Mouse (Mus musculus) liver, embryonic 15.5 days (tissue): Measurements from ENCODE around the gene Kcnk2. TPM values are rescaled to one million over a fixed set of nuclear protein-coding genes. Genes with fewer than 3 reads are reported as not detected.

Experiments used
- ATAC-seq: fragments of 200-750 bp; cut with Nextera tagmentation; 2 replicates; pipeline ENCODE4 v1.8.0; 2017; ENCODE audit warnings: moderate number of reproducible peaks, mild to moderate bottlenecking, moderate library complexity; ENCODE audit not compliant: insufficient read depth
- H3K27ac ChIP-seq: fragments of 300-500 bp; sonication (generic); replicated peaks from 2 replicates; pipeline ENCODE4 v1.5.1; 2015; ENCODE audit warnings: mild to moderate bottlenecking, inconsistent platforms
- H3K27me3 ChIP-seq: fragments of 300-500 bp; sonication (generic); 2 replicates; pipeline ENCODE4 v1.6.1; 2015; ENCODE audit warnings: mild to moderate bottlenecking, inconsistent platforms
- H3K36me3 ChIP-seq: fragments of 300-500 bp; sonication (generic); replicated peaks from 2 replicates; pipeline ENCODE4 v1.6.1; 2015; ENCODE audit warnings: moderate library complexity, mild to moderate bottlenecking, inconsistent platforms
- H3K4me1 ChIP-seq: fragments of 300-500 bp; sonication (generic); replicated peaks from 2 replicates; pipeline ENCODE4 v1.6.1; 2015; ENCODE audit warnings: inconsistent platforms
- H3K4me2 ChIP-seq: fragments of 300-500 bp; sonication (generic); 2 replicates; pipeline ENCODE4 v1.6.1; 2015; ENCODE audit warnings: moderate library complexity, mild to moderate bottlenecking, inconsistent platforms
- H3K4me3 ChIP-seq: fragments of 300-500 bp; sonication (generic); replicated peaks from 2 replicates; pipeline ENCODE4 v1.5.1; 2015; ENCODE audit warnings: mild to moderate bottlenecking, inconsistent platforms
- H3K9ac ChIP-seq: fragments of 300-500 bp; sonication (generic); 2 replicates; pipeline ENCODE4 v1.6.1; 2015; ENCODE audit warnings: moderate library complexity, mild to moderate bottlenecking, inconsistent platforms
- H3K9me3 ChIP-seq: fragments of 300-500 bp; sonication (generic); replicated peaks from 2 replicates; pipeline ENCODE4 v1.6.1; 2016; ENCODE audit warnings: inconsistent platforms
- WGBS: fragments of 180-500 bp; shearing (Covaris S2); methylation state at CpG from one replicate; pipeline ENCODE4 v1.1.7; 2015; ENCODE audit warnings: mixed read lengths; ENCODE audit not compliant: insufficient replicate concordance; 5-methylcytosine and 5-hydroxymethylcytosine counted together
- polyA plus RNA-seq: library from polyadenylated mRNA; unstranded; fragments of >200 nt; fragmentation: Nextera tagmentation; extraction: Ambion mirVana; gene quantifications from 2 replicates; pipeline ENCODE4 v1.2.1, GENCODE M21; 2015

Gene Kcnk2
- polyA plus RNA-seq, 1 experiment from 2014 or later = 0.05 TPM

- Histone ChIP-seq H3K4me1 (no peaks in the 10 kb centered on the region), H3K27me3 (no peaks in the 10 kb centered on the region), H3K27ac (no peak overlapping the region), H3K9ac (no peak overlapping the region), H3K36me3 (no peaks in the 10 kb centered on the region), H3K4me2 (no peak overlapping the region), H3K4me3 (no peak overlapping the region), H3K9me3 (no peaks in the 10 kb centered on the region)
- ATAC-seq = no peak
- 41% methylated on average over 9 of the region's 9 CpGs for WGBS
These were observed 186.9 kb downstream of the Kcnk2 start for GRCm38 (mm10) chr1:189215131-189215530.

- H3K9me3 ChIP-seq = no peaks in the 10 kb centered on the region
- no peak for ATAC-seq
- 68% methylated on average over 3 of the region's 3 CpGs for WGBS
- no peak overlapping the region for H3K27ac ChIP-seq
- H3K4me3 ChIP-seq = no peak overlapping the region
- no peak overlapping the region for H3K4me2 ChIP-seq
- no peaks in the 10 kb centered on the region for H3K36me3 ChIP-seq
- no peaks in the 10 kb centered on the region for H3K4me1 ChIP-seq
- no peaks in the 10 kb centered on the region for H3K27me3 ChIP-seq
- H3K9ac ChIP-seq = no peak overlapping the region
These were observed 187.6 kb downstream of the Kcnk2 start for GRCm38 (mm10) chr1:189214477-189214876.

- Histone ChIP-seq H3K36me3 (no peaks in the 10 kb centered on the region), H3K4me2 (no peak overlapping the region), H3K27ac (no peak overlapping the region), H3K9ac (no peak overlapping the region), H3K27me3 (no peaks in the 10 kb centered on the region), H3K9me3 (no peaks in the 10 kb centered on the region), H3K4me1 (no peaks in the 10 kb centered on the region), H3K4me3 (no peak overlapping the region)
- WGBS = 78% methylated on average over 17 of the region's 17 CpGs
- no peak for ATAC-seq
These were observed 192.4 kb downstream of the Kcnk2 start for GRCm38 (mm10) chr1:189209715-189210108.

- no peak for ATAC-seq
- no peak overlapping the region for H3K27ac ChIP-seq
- 69% methylated on average over 12 of the region's 12 CpGs for WGBS
These were observed 192.9 kb downstream of the Kcnk2 start for GRCm38 (mm10) chr1:189209029-189209714.

GRCm38 (mm10) chr1:189208605-189209004 lies 193.5 kb downstream of the Kcnk2 start:
- H3K27ac ChIP-seq = no peak overlapping the region
- H3K9ac ChIP-seq = no peak overlapping the region
- no peak for ATAC-seq
- WGBS = 78% methylated on average over 9 of the region's 9 CpGs
- no peaks in the 10 kb centered on the region for H3K27me3 ChIP-seq
- no peaks in the 10 kb centered on the region for H3K36me3 ChIP-seq
- no peaks in the 10 kb centered on the region for H3K9me3 ChIP-seq
- no peak overlapping the region for H3K4me3 ChIP-seq
- H3K4me1 ChIP-seq = no peaks in the 10 kb centered on the region
- H3K4me2 ChIP-seq = no peak overlapping the region

More at GRCm38 (mm10) chr1:189209029-189209714, 192.9 kb downstream of the Kcnk2 start:
- Histone ChIP-seq H3K36me3 (no peaks in the 10 kb centered on the region), H3K4me1 (no peaks in the 10 kb centered on the region), H3K9ac (no peak overlapping the region), H3K9me3 (no peaks in the 10 kb centered on the region), H3K4me3 (no peak overlapping the region), H3K27me3 (no peaks in the 10 kb centered on the region), H3K4me2 (no peak overlapping the region)

GRCm38 (mm10) chr1:189195758-189196157 lies 206.3 kb downstream of the Kcnk2 start:
- Histone ChIP-seq H3K36me3 (no peaks in the 10 kb centered on the region), H3K4me3 (no peak overlapping the region), H3K27ac (no peak overlapping the region), H3K4me1 (no peaks in the 10 kb centered on the region), H3K9ac (no peak overlapping the region), H3K9me3 (peaks cover 2% of the 10 kb centered on the region; the same call in 1 of the 2 replicates), H3K4me2 (no peak overlapping the region), H3K27me3 (no peaks in the 10 kb centered on the region)
- WGBS = 58% methylated on average over 4 of the region's 4 CpGs
- ATAC-seq = no peak

- H3K27me3 ChIP-seq = no peaks in the 10 kb centered on the region
- ATAC-seq = no peak
- H3K9ac ChIP-seq = no peak overlapping the region
- H3K4me1 ChIP-seq = no peaks in the 10 kb centered on the region
- no peak overlapping the region for H3K27ac ChIP-seq
- no peak overlapping the region for H3K4me3 ChIP-seq
- no peak overlapping the region for H3K4me2 ChIP-seq
- 70% methylated on average over 12 of the region's 12 CpGs for WGBS
- H3K36me3 ChIP-seq = no peaks in the 10 kb centered on the region
- H3K9me3 ChIP-seq = no peaks in the 10 kb centered on the region
These were observed 214.2 kb downstream of the Kcnk2 start for GRCm38 (mm10) chr1:189187737-189188390.

- no peaks in the 10 kb centered on the region for H3K4me1 ChIP-seq
- H3K4me2 ChIP-seq = no peak overlapping the region
- H3K9ac ChIP-seq = no peak overlapping the region
- H3K27ac ChIP-seq = no peak overlapping the region
- no peak for ATAC-seq
- H3K27me3 ChIP-seq = no peaks in the 10 kb centered on the region
- no peak overlapping the region for H3K4me3 ChIP-seq
- H3K9me3 ChIP-seq = no peaks in the 10 kb centered on the region
- 44% methylated on average over 7 of the region's 7 CpGs for whole genome bisulfite sequencing
- H3K36me3 ChIP-seq = no peaks in the 10 kb centered on the region
These were observed 216.8 kb downstream of the Kcnk2 start for GRCm38 (mm10) chr1:189185206-189185750.

GRCm38 (mm10) chr1:189177746-189178145 lies 224.3 kb downstream of the Kcnk2 start:
- Histone ChIP-seq H3K4me1 (no peaks in the 10 kb centered on the region), H3K27me3 (no peaks in the 10 kb centered on the region), H3K9me3 (no peaks in the 10 kb centered on the region), H3K27ac (no peak overlapping the region), H3K36me3 (no peaks in the 10 kb centered on the region), H3K4me2 (no peak overlapping the region), H3K4me3 (no peak overlapping the region), H3K9ac (no peak overlapping the region)
- no peak for ATAC-seq
- 42% methylated on average over 1 of the region's 1 CpGs for WGBS

GRCm38 (mm10) chr1:189173479-189173878 lies 228.6 kb downstream of the Kcnk2 start:
- H3K4me1 ChIP-seq = no peaks in the 10 kb centered on the region
- H3K4me3 ChIP-seq = no peak overlapping the region
- H3K27me3 ChIP-seq = no peaks in the 10 kb centered on the region
- H3K9me3 ChIP-seq = no peaks in the 10 kb centered on the region
- ATAC-seq = no peak
- H3K36me3 ChIP-seq = no peaks in the 10 kb centered on the region
- no peak overlapping the region for H3K4me2 ChIP-seq
- H3K27ac ChIP-seq = no peak overlapping the region
- 60% methylated on average over 8 of the region's 8 CpGs for WGBS
- H3K9ac ChIP-seq = no peak overlapping the region

GRCm38 (mm10) chr1:189171138-189171537 lies 230.9 kb downstream of the Kcnk2 start:
- ATAC-seq = no peak
- WGBS = 23% methylated on average over 4 of the region's 4 CpGs
- H3K4me2 ChIP-seq = no peak overlapping the region
- no peak overlapping the region for H3K4me3 ChIP-seq
- no peaks in the 10 kb centered on the region for H3K27me3 ChIP-seq
- H3K9me3 ChIP-seq = no peaks in the 10 kb centered on the region
- H3K9ac ChIP-seq = no peak overlapping the region
- H3K4me1 ChIP-seq = no peaks in the 10 kb centered on the region
- H3K27ac ChIP-seq = no peak overlapping the region
- H3K36me3 ChIP-seq = no peaks in the 10 kb centered on the region
